Mouse (Mus musculus) forelimb bud, embryonic 11.5 days (tissue): ENCODE measurements around the gene Colgalt1.
A peak's percentile ranks its signal among the peaks of the same experiment; 100 is the strongest.

Experiments used
- DNase-seq: peaks from one replicate; pipeline ENCODE4 v3.0.0-alpha.2; 2012; ENCODE audit warnings: low read depth, low spot score

Gene Colgalt1

GRCm38 (mm10) chr8:71591017-71591416, 19.8 kb upstream of the Colgalt1 start:
- no peak for DNase-seq

- DNase-seq: peak; percentile 92
Measured at GRCm38 (mm10) chr8:71591471-71592373, 19.1 kb upstream of the Colgalt1 start, which contains the start of gene Pgls. Gene Pgls, plus strand, starts transcription at chr8:71592176.

- no peak for DNase-seq
Measured at GRCm38 (mm10) chr8:71592374-71593170, 18.2 kb upstream of the Colgalt1 start.

GRCm38 (mm10) chr8:71593556-71594323, 17.1 kb upstream of the Colgalt1 start:
- no peak for DNase-seq

GRCm38 (mm10) chr8:71594324-71594722, 16.5 kb upstream of the Colgalt1 start:
- DNase-seq: no peak

GRCm38 (mm10) chr8:71595862-71596261, 14.9 kb upstream of the Colgalt1 start:
- peak; percentile 81 for DNase-seq

GRCm38 (mm10) chr8:71596384-71596783, 14.4 kb upstream of the Colgalt1 start:
- no peak for DNase-seq

- no peak for DNase-seq
Measured at GRCm38 (mm10) chr8:71596798-71597197, 14.0 kb upstream of the Colgalt1 start.

GRCm38 (mm10) chr8:71597451-71597850, 13.3 kb upstream of the Colgalt1 start, which contains the start of gene Fam129c:
Gene Fam129c, plus strand, starts transcription at chr8:71597648.
- DNase-seq: no peak

GRCm38 (mm10) chr8:71598375-71598774, 12.4 kb upstream of the Colgalt1 start:
- no peak for DNase-seq

GRCm38 (mm10) chr8:71598841-71599240, 12.0 kb upstream of the Colgalt1 start:
- no peak for DNase-seq

- no peak for DNase-seq
Measured at GRCm38 (mm10) chr8:71601939-71602665, 8.7 kb upstream of the Colgalt1 start.

- DNase-seq: peak; percentile 76
Measured at GRCm38 (mm10) chr8:71602666-71603334, 8.0 kb upstream of the Colgalt1 start.

- no peak for DNase-seq
Measured at GRCm38 (mm10) chr8:71604021-71604420, 6.8 kb upstream of the Colgalt1 start.

- no peak for DNase-seq
Measured at GRCm38 (mm10) chr8:71612141-71612540, 1.3 kb downstream of the Colgalt1 start.

- no peak for DNase-seq
Measured at GRCm38 (mm10) chr8:71613418-71613817, 2.6 kb downstream of the Colgalt1 start.

GRCm38 (mm10) chr8:71619786-71620185, 9.0 kb downstream of the Colgalt1 start:
- no peak for DNase-seq

GRCm38 (mm10) chr8:71625088-71625487, 14.3 kb downstream of the Colgalt1 start:
- DNase-seq: no peak

- no peak for DNase-seq
Measured at GRCm38 (mm10) chr8:71626753-71627152, 16.0 kb downstream of the Colgalt1 start.
